Mouse (Mus musculus) heart, postnatal 10 days (tissue): Measurements from ENCODE around the gene Traf7. TPM values are rescaled to one million over a fixed set of nuclear protein-coding genes. Genes with fewer than 3 reads are reported as not detected.

Source experiments
- DNase-seq, 2 experiments: peaks; one replicate each; pipeline ENCODE4 v3.0.0; 2021
- intact Hi-C: fragments of 180-260 bp; cut with DNase I; formaldehyde crosslinking; loops from one replicate; pipeline ENCODE4 v1.15.1; 2025
- total RNA-seq, 2 experiments: library from RNA; stranded (reverse); gene quantifications; 2 replicates each; pipeline ENCODE4 v1.2.3; 2021

Traf7 gene
- 10 to 100 TPM; 75.9 to 77.9 TPM for total RNA-seq

GRCm38 (mm10) chr17:24527723-24528559 is at the start of gene Traf7:
Traf7 (minus strand) TSS chr17:24527938.
- DNase-seq: peak; percentile 97 to 98
- intact Hi-C loops: loop anchor here (5.0 kb wide), 1 partner anchor 46 kb away; no protein-coding TSS in a partner anchor

- no peak for DNase-seq
- intact Hi-C loops: no loop called here
Measured at GRCm38 (mm10) chr17:24573811-24574210, 46.1 kb upstream of the Traf7 start.

DNA sequence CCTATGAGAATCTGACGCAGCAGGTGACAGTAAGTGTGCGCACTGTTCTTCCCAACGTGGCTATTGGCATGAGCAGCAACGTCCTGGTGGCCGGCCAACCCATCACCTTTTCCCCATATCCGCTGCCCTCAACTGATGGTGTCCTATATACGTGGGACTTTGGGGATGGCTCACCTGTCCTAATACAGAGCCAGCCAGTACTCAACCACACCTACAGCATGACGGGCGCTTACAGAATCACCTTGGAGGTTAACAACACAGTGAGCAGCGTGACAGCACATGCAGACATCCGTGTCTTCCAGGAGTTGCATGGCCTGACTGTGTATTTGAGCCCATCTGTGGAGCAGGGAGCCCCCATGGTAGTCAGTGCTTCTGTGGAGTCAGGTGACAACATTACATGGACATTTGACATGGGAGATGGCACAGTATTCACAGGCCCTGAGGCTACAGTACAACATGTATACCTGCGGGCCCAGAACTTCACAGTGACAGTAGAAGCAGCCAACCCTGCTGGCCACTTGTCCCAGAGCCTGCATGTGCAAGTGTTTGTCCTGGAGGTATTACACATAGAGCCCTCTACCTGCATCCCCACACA is 45.0 kb upstream of the Traf7 start:
- DNase-seq: no peak
- intact Hi-C loops: no loop called here

- DNase-seq: no peak
- intact Hi-C loops: no loop called here
Measured at GRCm38 (mm10) chr17:24569837-24570236, 42.1 kb upstream of the Traf7 start.

DNA sequence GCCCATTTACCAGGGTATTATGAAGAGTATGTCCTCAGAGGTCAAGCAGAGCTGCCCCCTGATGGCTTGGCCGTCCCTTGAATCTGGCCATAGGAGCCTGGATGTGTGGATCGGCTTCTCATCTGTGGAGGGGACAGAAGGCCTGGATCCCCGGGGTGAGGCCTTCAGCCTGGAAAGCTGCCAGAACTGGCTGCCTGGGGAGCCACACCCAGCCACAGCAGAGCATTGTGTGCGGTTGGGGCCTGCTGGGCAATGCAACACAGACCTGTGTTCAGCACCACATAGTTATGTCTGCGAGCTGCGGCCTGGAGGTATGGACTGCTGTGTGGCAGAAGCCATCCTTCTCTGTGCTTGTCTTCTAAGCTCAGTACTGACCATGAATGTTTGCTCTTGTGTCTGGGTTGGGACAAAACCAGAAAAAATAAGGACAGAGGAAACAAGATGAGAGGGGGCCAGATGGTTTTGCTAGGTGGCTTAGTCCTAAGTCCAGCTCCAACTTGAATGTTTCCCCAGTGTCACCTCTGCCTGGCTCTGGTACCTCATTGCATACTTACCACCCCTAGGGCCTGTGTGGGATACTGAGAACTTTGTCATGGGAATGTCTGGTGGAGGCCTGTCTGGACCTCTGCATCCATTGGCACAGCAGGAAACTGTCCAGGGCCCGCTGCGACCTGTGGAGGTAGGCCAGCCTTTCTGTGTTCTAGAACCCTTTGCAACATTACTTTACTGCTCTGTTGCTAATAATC is 39.5 kb upstream of the Traf7 start:
- intact Hi-C loops: no loop called here
- DNase-seq: peak; percentile 52 to 60

GRCm38 (mm10) chr17:24565792-24566191 is 38.1 kb upstream of the Traf7 start:
- DNase-seq: no peak
- intact Hi-C loops: no loop called here

DNA sequence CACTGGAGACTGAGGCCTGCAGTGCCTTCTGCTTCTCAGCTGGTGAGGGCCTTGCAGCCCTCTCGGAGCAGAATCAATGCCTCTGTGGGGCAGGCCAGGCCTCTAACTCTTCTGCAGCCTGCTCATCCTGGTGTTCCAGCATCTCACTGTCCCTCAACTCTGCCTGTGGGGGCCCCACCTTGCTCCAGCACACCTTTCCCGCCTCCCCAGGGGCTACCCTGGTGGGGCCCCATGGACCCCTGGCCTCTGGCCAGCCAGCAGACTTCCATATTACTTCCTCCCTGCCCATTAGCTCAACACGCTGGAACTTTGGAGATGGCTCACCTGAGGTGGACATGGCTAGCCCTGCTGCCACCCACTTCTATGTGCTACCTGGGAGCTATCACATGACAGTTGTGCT is 37.4 kb upstream of the Traf7 start:
- no peak for DNase-seq
- intact Hi-C loops: no loop called here

- no peak for DNase-seq
- intact Hi-C loops: no loop called here
Measured at GRCm38 (mm10) chr17:24564422-24564821, 36.7 kb upstream of the Traf7 start.

DNA sequence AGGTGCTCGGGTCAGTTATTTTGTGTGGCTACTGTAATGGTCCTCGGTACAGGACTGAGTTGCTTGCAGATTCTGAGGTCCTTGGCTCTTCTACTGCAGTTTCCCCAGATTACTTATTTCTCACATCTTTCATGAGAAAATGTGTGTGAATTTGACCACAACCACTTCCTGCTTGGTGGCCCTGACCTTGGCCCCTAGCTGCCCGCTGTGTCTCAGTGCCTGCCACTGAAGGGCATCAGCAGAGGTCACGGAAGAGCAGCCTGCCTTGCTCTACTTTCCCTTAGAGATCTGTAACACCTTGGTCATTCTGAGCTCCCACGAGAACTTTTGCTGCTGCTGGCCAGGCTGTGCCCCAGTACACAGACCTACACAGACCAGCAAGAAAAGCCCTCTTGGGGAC is 35.9 kb upstream of the Traf7 start:
- intact Hi-C loops: no loop called here

DNA sequence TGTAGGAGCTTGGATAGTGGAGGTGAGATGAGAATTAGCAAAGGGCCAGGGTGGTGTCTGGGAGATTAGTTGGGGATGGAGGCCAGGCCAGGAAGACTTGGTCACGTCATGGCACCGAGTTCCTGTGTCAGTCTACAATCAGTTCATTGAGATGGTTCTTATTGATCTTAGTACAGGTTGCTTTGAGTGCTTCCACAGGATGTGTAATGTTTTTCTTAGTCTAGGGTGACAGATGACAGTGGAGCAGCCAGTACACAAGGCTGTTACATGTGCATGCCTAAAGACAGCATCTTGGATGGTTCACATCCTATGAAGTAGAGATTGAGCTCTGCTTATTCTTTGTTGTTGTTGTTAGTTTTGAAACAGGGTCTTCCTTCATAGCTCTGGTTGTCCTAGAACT is 33.9 kb upstream of the Traf7 start:
- no peak for DNase-seq
- intact Hi-C loops: no loop called here

More for the DNA sequence above, 35.9 kb upstream of the Traf7 start:
- DNase-seq: no peak

- DNase-seq: peak; percentile 37 to 43
- intact Hi-C loops: no loop called here
Measured at GRCm38 (mm10) chr17:24560301-24561028, 32.7 kb upstream of the Traf7 start.

GRCm38 (mm10) chr17:24559146-24559545 is 31.4 kb upstream of the Traf7 start:
- intact Hi-C loops: no loop called here

GRCm38 (mm10) chr17:24558600-24559099 is 30.9 kb upstream of the Traf7 start:
- DNase-seq: peak; percentile 51 to 60
- intact Hi-C loops: no loop called here

More at GRCm38 (mm10) chr17:24559146-24559545, 31.4 kb upstream of the Traf7 start:
- peak; percentile 55 to 58 for DNase-seq

GRCm38 (mm10) chr17:24557091-24557490 is 29.4 kb upstream of the Traf7 start:
- peak; percentile 65 to 75 for DNase-seq
- intact Hi-C loops: no loop called here

- DNase-seq: peak in 1 of 2 experiments; percentile 24
- intact Hi-C loops: no loop called here
Measured at GRCm38 (mm10) chr17:24551050-24551444, 23.3 kb upstream of the Traf7 start.

- intact Hi-C loops: no loop called here
- DNase-seq: peak; percentile 83 to 84
Measured at GRCm38 (mm10) chr17:24550416-24551049, 22.8 kb upstream of the Traf7 start.

DNA sequence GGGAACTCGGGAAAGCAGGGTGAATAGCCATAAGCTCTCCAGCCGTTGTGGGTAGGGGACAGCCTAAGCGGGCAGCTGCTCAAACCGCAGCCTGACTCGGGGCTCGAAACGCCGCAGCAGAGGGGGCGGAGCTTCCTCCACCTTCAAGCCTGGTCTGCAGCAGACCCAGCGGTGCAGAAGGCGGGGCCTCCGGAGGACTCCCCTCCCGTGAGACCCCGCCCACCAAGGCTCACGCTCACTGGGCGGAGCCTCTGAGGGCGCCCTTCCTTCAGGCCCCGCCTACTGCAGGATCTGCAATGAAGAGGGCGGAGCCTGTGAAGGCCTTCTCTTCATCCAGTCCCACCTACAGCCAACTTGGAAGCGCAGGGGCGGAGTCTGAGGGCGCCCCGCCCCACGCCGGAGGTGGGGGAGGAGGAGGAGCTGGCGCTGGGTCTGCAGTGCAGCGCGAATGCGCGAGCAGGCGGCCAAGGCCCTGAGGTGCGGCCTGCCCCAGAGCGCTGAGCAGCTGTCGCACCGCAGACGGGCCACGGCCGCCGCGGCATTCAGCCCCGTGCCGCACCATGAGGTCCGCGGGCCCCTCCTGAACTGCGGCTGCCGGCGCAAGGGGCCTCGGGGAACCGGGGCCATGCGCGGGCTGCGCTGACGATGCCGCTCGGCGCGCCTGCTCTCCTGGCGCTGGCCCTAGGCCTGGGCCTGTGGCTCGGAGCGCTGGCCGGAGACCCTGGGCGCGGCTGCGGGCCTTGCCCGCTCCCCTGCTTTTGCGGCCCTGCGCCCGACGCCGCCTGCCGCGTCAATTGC is 22.1 kb upstream of the Traf7 start, which contains the start of gene Pkd1:
Pkd1 (plus strand) TSS at position 217 of the 798 bp plus-strand sequence.
- peak; percentile 99 to 100 for DNase-seq
- intact Hi-C loops: loop anchor here (5.0 kb wide), 1 partner anchor 42 kb away; no protein-coding TSS in a partner anchor

DNA sequence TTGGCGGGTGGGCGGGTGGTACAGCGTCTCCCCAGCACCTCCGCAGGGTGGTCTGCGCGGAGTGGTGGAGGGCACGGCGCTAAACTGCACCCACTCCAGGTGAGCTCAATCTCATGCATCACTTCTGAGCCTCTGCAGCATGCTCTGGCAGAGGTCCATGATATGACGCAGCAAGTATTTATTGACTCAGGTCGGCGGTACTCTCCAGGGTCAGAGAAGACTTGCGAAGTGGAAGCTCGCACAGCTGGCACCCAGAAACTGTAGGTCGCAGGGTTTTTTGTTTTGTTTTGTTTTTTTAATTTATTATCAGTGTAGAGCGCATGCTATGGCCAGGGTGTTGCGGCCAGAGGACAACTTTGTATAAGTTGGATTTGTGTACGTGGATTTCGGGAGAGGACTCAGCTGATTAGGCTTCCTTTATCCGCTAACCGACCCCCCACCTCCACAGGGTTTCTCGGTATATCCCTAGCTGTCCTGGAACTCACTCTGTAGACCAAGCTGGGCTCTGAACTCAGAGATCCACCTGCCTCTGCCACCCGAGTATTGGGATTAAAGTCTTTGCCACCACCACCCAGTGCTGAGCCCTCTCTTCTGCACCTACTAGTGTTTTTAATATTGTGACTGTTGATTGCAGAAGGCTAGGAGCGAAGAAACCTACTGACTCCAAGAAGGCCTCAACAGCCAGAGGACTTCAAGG is 21.3 kb upstream of the Traf7 start:
- intact Hi-C loops: loop anchor here (5.0 kb wide), 1 partner anchor 43 kb away; no protein-coding TSS in a partner anchor
- peak; percentile 72 to 73 for DNase-seq
